Mouse (Mus musculus): ENCODE data around the gene Pi4kb. TPM values are rescaled to one million over a fixed set of nuclear protein-coding genes. Genes with fewer than 3 reads are reported as not detected.
A peak's percentile ranks its signal among the peaks of the same experiment; 100 is the strongest.

Pi4kb gene
- polyA plus RNA-seq, 1 experiment from 2014 or later, result 20.5 TPM

GRCm38 (mm10) chr3:95046462-95047057, 72.0 kb downstream of the Pi4kb start:
- H3K27me3 ChIP-seq, result no peaks in the 10 kb centered on the region
- no peak overlapping the region for H3K27ac ChIP-seq
- H3K36me3 ChIP-seq, result no peaks in the 10 kb centered on the region
- ATAC-seq (ENCODE audit: borderline replicate concordance, extremely low read depth, low FRiP score, low TSS enrichment), result no peak
- H3K4me2 ChIP-seq, result no peak overlapping the region
- no peak overlapping the region for H3K4me3 ChIP-seq
- peaks cover 4% of the 10 kb centered on the region for H3K4me1 ChIP-seq
- no peak overlapping the region for H3K9ac ChIP-seq
- WGBS, result 73% methylated on average over 11 of the region's 11 CpGs
- no peaks in the 10 kb centered on the region for H3K9me3 ChIP-seq

DNA sequence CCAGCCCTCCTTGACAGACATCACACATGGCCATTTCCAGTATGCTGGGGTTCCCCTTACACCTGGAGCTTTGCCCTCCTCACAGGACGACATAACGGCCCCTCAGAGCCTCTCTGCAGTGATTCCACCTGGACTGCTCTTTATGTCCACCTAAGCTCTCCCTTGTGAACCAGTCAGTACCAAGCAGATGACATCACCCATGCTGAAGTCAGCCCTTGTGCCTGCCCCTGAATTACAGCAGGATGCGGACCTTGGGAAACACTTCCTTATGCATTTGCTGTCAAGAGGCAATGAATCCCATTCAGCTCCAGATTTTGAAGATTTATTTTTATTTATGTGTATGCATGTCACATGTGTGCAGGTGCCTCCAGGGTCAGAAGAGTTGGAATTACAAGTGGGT, 73.4 kb downstream of the Pi4kb start:
- Histone ChIP-seq H3K9me3 (no peaks in the 10 kb centered on the region), H3K36me3 (no peaks in the 10 kb centered on the region), H3K4me2 (no peak overlapping the region), H3K27ac (no peak overlapping the region), H3K4me3 (no peak overlapping the region), H3K4me1 (0 out of 2 replicates have a peak, but pooled peaks cover under 1% of the 10 kb centered on the region), H3K27me3 (no peaks in the 10 kb centered on the region), H3K9ac (no peak overlapping the region)
- WGBS, result 57% methylated on average over 3 of the region's 3 CpGs
- no peak for ATAC-seq (ENCODE audit: borderline replicate concordance, extremely low read depth, low FRiP score, low TSS enrichment)

DNA sequence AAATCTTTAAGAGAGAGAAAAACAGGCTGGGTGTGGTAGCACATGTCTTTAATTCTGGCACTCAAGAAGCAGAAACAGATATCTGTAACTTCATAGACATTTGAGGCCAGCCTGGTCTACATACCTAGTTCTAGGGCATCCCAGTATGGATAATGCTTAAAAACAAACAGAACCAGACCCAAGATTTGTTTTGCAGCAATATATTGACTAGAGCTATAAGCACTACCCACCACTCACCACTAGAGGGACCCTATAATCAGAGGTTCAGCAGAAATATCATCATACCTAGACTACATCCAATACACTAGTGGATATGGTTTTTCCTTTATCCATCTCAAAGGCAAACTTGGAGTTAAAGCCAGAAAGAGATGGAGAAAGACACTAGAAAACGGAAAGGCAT, 78.4 kb downstream of the Pi4kb start:
- Histone ChIP-seq H3K27me3 (no peaks in the 10 kb centered on the region), H3K36me3 (peaks cover under 1% of the 10 kb centered on the region; the same call in 1 of the 2 replicates), H3K9me3 (no peaks in the 10 kb centered on the region), H3K9ac (no peak overlapping the region), H3K4me1 (peaks cover 24% of the 10 kb centered on the region), H3K4me2 (no peak overlapping the region), H3K4me3 (no peak overlapping the region), H3K27ac (no peak overlapping the region)
- ATAC-seq (ENCODE audit: borderline replicate concordance, extremely low read depth, low FRiP score, low TSS enrichment), result no peak
- WGBS, result 28% methylated on average over 1 of the region's 1 CpGs

- H3K9me3 ChIP-seq, result no peaks in the 10 kb centered on the region
- H3K4me2 ChIP-seq, result no peak overlapping the region
- no peak for ATAC-seq (ENCODE audit: borderline replicate concordance, extremely low read depth, low FRiP score, low TSS enrichment)
- H3K27ac ChIP-seq, result no peak overlapping the region; the same call in 1 of the 2 replicates
- peaks cover 6% of the 10 kb centered on the region for H3K36me3 ChIP-seq
- no peak overlapping the region for H3K4me3 ChIP-seq
- peaks cover 24% of the 10 kb centered on the region for H3K4me1 ChIP-seq
- H3K9ac ChIP-seq, result no peak overlapping the region
- no peaks in the 10 kb centered on the region for H3K27me3 ChIP-seq
- 39% methylated on average over 3 of the region's 3 CpGs for WGBS
These were observed 79.2 kb downstream of the Pi4kb start for GRCm38 (mm10) chr3:95053701-95054100.

DNA sequence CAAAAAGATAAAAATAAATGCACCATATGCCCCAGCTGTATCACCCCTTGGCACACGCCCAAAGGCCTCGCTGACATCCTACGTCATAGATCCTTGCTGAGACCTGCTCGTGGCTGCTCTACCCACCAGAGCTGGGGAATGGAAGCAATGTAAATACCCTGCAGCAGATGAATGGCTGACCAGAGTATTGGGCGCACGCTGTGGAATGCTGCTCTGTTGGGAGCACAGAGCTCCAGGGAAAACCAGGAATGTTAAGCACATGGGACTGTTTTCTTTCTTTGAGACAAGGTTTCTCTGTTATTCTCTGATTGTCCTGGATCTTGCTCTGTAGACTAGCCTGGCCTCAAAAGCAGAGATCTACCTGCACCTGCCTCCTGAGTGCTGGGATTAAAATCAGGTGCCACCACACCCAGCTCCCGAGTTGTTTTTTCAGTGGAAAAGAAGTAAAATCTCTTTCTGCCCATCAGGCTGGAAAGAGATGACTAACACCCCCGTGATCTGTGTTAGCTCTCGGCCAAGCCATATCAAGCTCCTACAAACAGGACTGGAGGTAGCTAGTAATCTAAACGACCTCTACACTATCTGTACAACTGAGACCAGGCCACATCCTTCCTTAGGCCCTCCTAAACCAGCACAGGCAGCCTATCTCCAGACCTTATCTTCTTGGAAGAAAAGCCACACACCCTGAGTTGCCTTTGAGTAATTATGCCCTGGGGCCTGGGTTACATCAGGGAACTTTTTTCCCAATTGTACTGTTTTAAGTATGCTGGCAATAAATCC, 80.1 kb downstream of the Pi4kb start:
- Histone ChIP-seq H3K4me3 (no peak overlapping the region), H3K4me1 (peaks cover 24% of the 10 kb centered on the region), H3K27me3 (no peaks in the 10 kb centered on the region), H3K36me3 (peaks cover 16% of the 10 kb centered on the region), H3K9me3 (no peaks in the 10 kb centered on the region), H3K27ac (peak overlapping the region; percentile 74), H3K4me2 (no peak overlapping the region; the same call in 1 of the 2 replicates), H3K9ac (no peak overlapping the region)
- WGBS, result 23% methylated on average over 10 of the region's 10 CpGs
- ATAC-seq (ENCODE audit: borderline replicate concordance, extremely low read depth, low FRiP score, low TSS enrichment), result peak; percentile 78

- WGBS, result 56% methylated on average over 7 of the region's 7 CpGs
- no peak overlapping the region for H3K27ac ChIP-seq
- H3K4me2 ChIP-seq, result no peak overlapping the region
- ATAC-seq (ENCODE audit: borderline replicate concordance, extremely low read depth, low FRiP score, low TSS enrichment), result peak; percentile 61; the same call in 1 of the 2 replicates
- H3K9ac ChIP-seq, result no peak overlapping the region
- H3K27me3 ChIP-seq, result no peaks in the 10 kb centered on the region
- H3K36me3 ChIP-seq, result peaks cover 32% of the 10 kb centered on the region
- H3K4me3 ChIP-seq, result no peak overlapping the region
- no peaks in the 10 kb centered on the region for H3K9me3 ChIP-seq
- H3K4me1 ChIP-seq, result peaks cover 24% of the 10 kb centered on the region
These were observed 81.7 kb downstream of the Pi4kb start for GRCm38 (mm10) chr3:95056275-95056674.

Small RNAs within 50 kb of the gene (microRNA-seq; reads per million reads assigned to microRNA genes)
- not detected for gene Mir7013

Other genes starting within 250 kb of the Pi4kb start
- gene Cgn, start 188.2 kb upstream of the Pi4kb start, polyA plus RNA-seq (2015; fragmentation: Nextera tagmentation; extraction: Ambion mirVana), result 28.8 and 29.7 TPM in 2 replicates
- gene Pogz, start 137.2 kb upstream of the Pi4kb start, polyA plus RNA-seq (2015; fragmentation: Nextera tagmentation; extraction: Ambion mirVana), result 13.7 and 16.3 TPM in 2 replicates
- gene Psmb4, start 87.8 kb upstream of the Pi4kb start, polyA plus RNA-seq (2015; fragmentation: Nextera tagmentation; extraction: Ambion mirVana), result 336 and 350 TPM in 2 replicates
- gene Selenbp1, start 41.7 kb upstream of the Pi4kb start, polyA plus RNA-seq (2015; fragmentation: Nextera tagmentation; extraction: Ambion mirVana), result 216 and 237 TPM in 2 replicates
- 9.5 and 9.8 TPM in 2 replicates for gene Rfx5, start 20.7 kb upstream of the Pi4kb start, polyA plus RNA-seq (2015; fragmentation: Nextera tagmentation; extraction: Ambion mirVana)
- gene Zfp687, start 40.7 kb downstream of the Pi4kb start, polyA plus RNA-seq (2015; fragmentation: Nextera tagmentation; extraction: Ambion mirVana), result 22.0 and 22.9 TPM in 2 replicates
- gene Psmd4, start 67.9 kb downstream of the Pi4kb start, polyA plus RNA-seq (2015; fragmentation: Nextera tagmentation; extraction: Ambion mirVana), result 239 and 245 TPM in 2 replicates
- 17.2 and 18.1 TPM in 2 replicates for gene Pip5k1a, start 132.2 kb downstream of the Pi4kb start, polyA plus RNA-seq (2015; fragmentation: Nextera tagmentation; extraction: Ambion mirVana)
- 163 and 165 TPM in 2 replicates for gene Vps72, start 136.3 kb downstream of the Pi4kb start, polyA plus RNA-seq (2015; fragmentation: Nextera tagmentation; extraction: Ambion mirVana)
- gene Tmod4, start 149.7 kb downstream of the Pi4kb start, polyA plus RNA-seq (2015; fragmentation: Nextera tagmentation; extraction: Ambion mirVana), result 1.3 and 2.1 TPM in 2 replicates
- gene Scnm1, start 159.3 kb downstream of the Pi4kb start, polyA plus RNA-seq (2015; fragmentation: Nextera tagmentation; extraction: Ambion mirVana), result 64.0 and 71.4 TPM in 2 replicates
- gene Lysmd1, start 159.4 kb downstream of the Pi4kb start, polyA plus RNA-seq (2015; fragmentation: Nextera tagmentation; extraction: Ambion mirVana), result 13.3 and 14.9 TPM in 2 replicates
- gene Tnfaip8l2, start 167.6 kb downstream of the Pi4kb start, polyA plus RNA-seq (2015; fragmentation: Nextera tagmentation; extraction: Ambion mirVana), result 4.0 and 4.5 TPM in 2 replicates
- gene Sema6c, start 185.7 kb downstream of the Pi4kb start, polyA plus RNA-seq (2015; fragmentation: Nextera tagmentation; extraction: Ambion mirVana), result 3.6 and 3.8 TPM in 2 replicates
- 9.9 and 11.2 TPM in 2 replicates for gene Gabpb2, start 243.2 kb downstream of the Pi4kb start, polyA plus RNA-seq (2015; fragmentation: Nextera tagmentation; extraction: Ambion mirVana)